Mouse (Mus musculus) ES-E14 (cell line): ENCODE measurements around the gene Creld1. TPM values are rescaled to one million over a fixed set of nuclear protein-coding genes. Genes with fewer than 3 reads are reported as not detected.

ENCODE experiments used
- DNase-seq: peaks from one replicate; pipeline ENCODE4 v3.0.0-alpha.2; 2013; ENCODE audit warnings: low read depth, low spot score
- H3K27ac ChIP-seq: 2 replicates; pipeline ENCODE4 v1.5.1; 2012; ENCODE audit warnings: low read depth, mild to moderate bottlenecking, low read length, moderate library complexity, mixed read lengths; ENCODE audit not compliant: poor library complexity, insufficient read depth, severe bottlenecking
- H3K36me3 ChIP-seq: 2 replicates; pipeline ENCODE4 v1.6.1; 2012; ENCODE audit warnings: mild to moderate bottlenecking, low read length, moderate library complexity, mixed read lengths; ENCODE audit not compliant: control insufficient read depth, poor library complexity, insufficient read depth, severe bottlenecking
- H3K4me1 ChIP-seq, 2 experiments: fragments of 150-350 bp in 1 of 2; sonication (generic) in 1 of 2; 2 replicates each; pipeline ENCODE4 v1.6.1; 2012; ENCODE audit warnings: low read length in 2 of 2, mild to moderate bottlenecking in 1 of 2, mixed read lengths in 1 of 2; ENCODE audit not compliant: control insufficient read depth in 2 of 2, insufficient read depth in 2 of 2, poor library complexity in 1 of 2
- H3K4me3 ChIP-seq, 2 experiments: fragments of 150-350 bp in 1 of 2; sonication (generic) in 1 of 2; 2 replicates each; pipeline ENCODE4 v1.5.1; 2012; ENCODE audit warnings: low read length in 2 of 2, low read depth in 1 of 2, mild to moderate bottlenecking in 1 of 2, mixed read lengths in 1 of 2; ENCODE audit not compliant: insufficient read depth in 1 of 2, poor library complexity in 1 of 2, severe bottlenecking in 1 of 2
- H3K9ac ChIP-seq: 2 replicates; pipeline ENCODE4 v1.6.1; 2012; ENCODE audit warnings: low read depth, mild to moderate bottlenecking, low read length, mixed read lengths; ENCODE audit not compliant: poor library complexity, insufficient read depth, severe bottlenecking
- H3K9me3 ChIP-seq: fragments of 150-350 bp; sonication (generic); 2 replicates; pipeline ENCODE4 v1.6.1; 2012; ENCODE audit warnings: low read depth, mild to moderate bottlenecking, low read length; ENCODE audit not compliant: control insufficient read depth, insufficient read depth
- CHD2 ChIP-seq: IDR thresholded peaks from 2 replicates; pipeline ENCODE4 v1.6.1; 2014; ENCODE audit warnings: mild to moderate bottlenecking, low read depth, low read length, inconsistent platforms
- HCFC1 ChIP-seq: IDR thresholded peaks from 2 replicates; pipeline ENCODE4 v1.6.1; 2012; ENCODE audit warnings: low read length, inconsistent platforms, borderline replicate concordance; ENCODE audit not compliant: insufficient read depth
- MAFK ChIP-seq: IDR thresholded peaks from 2 replicates; pipeline ENCODE4 v1.6.1; 2014; ENCODE audit warnings: mild to moderate bottlenecking, low read depth, low read length, inconsistent platforms; ENCODE audit not compliant: insufficient read depth
- ZC3H11A ChIP-seq: IDR thresholded peaks from 2 replicates; pipeline ENCODE4 v1.6.1; 2012; ENCODE audit warnings: low read depth, mild to moderate bottlenecking, inconsistent platforms, low read length, borderline replicate concordance
- ZNF384 ChIP-seq: IDR thresholded peaks from 2 replicates; pipeline ENCODE4 v1.6.1; 2012; ENCODE audit warnings: low read depth, low read length, inconsistent platforms
- in situ Hi-C, 2 experiments: fragments of 600-800 bp; cut with MboI; formaldehyde crosslinking; loops; one replicate each; pipeline ENCODE4 v1.15.1; 2025; ENCODE audit warnings: low sequenced_read_pairs in 2 of 2, inconsistent platforms in 1 of 2; ENCODE audit not compliant: unreplicated experiment in 2 of 2
- total RNA-seq: library from RNA; depleted of rRNA; stranded (reverse); fragments of 300-350 nt; gene quantifications from 2 replicates; pipeline ENCODE4 v1.2.3, GENCODE M21; 2012

Gene Creld1
- total RNA-seq, 1 experiment: 20.8 TPM

DNA sequence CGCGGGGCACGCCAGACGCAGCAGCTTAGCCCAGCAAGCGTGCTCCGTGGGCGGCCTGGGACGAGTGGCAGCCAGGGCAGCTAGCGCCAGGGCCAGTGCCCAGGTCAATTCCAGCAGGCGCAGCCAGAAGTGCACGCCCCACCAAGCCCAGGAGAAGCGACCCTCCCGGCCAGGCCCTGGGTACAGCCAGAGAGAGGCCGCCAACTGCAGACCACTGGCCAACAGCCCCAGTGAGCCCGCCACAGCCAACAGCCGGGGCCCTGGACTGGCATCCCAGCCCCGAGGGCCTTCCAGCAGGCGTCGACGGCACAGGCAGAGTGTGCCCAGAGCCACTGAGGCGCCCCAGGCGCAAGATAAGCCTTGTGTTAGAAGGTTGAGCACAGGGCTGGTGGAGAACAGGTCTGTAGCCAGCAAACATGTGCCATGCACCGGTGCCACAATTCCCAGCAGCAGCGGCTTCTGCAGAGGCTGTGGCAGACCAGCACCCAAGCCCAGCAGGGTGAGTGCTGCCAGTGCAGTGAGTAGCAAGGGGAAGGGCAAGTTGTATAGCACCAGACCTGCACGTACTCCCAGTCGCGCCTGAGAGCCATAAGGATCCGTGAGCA is 12.1 kb downstream of the Creld1 start:
- H3K4me3 ChIP-seq: peak overlapping the region; percentile 49 to 68
- DNase-seq: no peak
- in situ Hi-C loops: no loop called here

DNA sequence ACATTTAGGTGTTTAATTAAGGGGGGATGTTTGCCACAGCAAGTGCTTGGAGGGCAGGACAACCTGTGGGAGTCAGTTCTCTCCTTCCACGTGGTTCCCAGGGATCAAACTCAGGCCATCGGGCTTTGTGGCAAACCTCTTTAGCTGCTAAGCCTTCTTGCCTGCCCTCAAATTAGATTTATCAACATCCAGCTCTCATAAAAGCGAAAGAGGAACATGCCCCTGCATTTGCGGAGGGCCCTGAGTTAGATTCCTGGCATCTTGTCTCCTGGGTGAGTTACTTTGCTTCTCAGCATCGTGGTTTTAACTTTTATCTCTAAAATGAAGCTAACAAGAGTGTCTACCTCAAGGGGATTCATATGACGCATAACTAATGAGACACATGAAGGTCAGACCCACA is 16.2 kb downstream of the Creld1 start:
- H3K4me1 ChIP-seq: peaks cover 2 to 4% of the 10 kb centered on the region in 2 experiments
- in situ Hi-C loops: no loop called here
- TF ChIP-seq ZC3H11A: no peak
- TF ChIP-seq ZNF384: no peak
- no peak for TF ChIP-seq MAFK
- no peaks in the 10 kb centered on the region for H3K9me3 ChIP-seq
- no peak for DNase-seq
- no peak overlapping the region for H3K27ac ChIP-seq
- no peak overlapping the region for H3K4me3 ChIP-seq
- no peak overlapping the region for H3K9ac ChIP-seq
- H3K36me3 ChIP-seq: no peaks in the 10 kb centered on the region

More for the DNA sequence above, 12.1 kb downstream of the Creld1 start:
- Histone ChIP-seq H3K36me3 (no peaks in the 10 kb centered on the region), H3K27ac (no peak overlapping the region), H3K4me1 (peaks cover 0 to 10% of the 10 kb centered on the region in 2 experiments; a peak in 1 of 4 replicates), H3K9ac (peak overlapping the region; percentile 59), H3K9me3 (no peaks in the 10 kb centered on the region)
- TF ChIP-seq CHD2 (no peak), HCFC1 (no peak), MAFK (no peak), ZNF384 (no peak), ZC3H11A (no peak)

DNA sequence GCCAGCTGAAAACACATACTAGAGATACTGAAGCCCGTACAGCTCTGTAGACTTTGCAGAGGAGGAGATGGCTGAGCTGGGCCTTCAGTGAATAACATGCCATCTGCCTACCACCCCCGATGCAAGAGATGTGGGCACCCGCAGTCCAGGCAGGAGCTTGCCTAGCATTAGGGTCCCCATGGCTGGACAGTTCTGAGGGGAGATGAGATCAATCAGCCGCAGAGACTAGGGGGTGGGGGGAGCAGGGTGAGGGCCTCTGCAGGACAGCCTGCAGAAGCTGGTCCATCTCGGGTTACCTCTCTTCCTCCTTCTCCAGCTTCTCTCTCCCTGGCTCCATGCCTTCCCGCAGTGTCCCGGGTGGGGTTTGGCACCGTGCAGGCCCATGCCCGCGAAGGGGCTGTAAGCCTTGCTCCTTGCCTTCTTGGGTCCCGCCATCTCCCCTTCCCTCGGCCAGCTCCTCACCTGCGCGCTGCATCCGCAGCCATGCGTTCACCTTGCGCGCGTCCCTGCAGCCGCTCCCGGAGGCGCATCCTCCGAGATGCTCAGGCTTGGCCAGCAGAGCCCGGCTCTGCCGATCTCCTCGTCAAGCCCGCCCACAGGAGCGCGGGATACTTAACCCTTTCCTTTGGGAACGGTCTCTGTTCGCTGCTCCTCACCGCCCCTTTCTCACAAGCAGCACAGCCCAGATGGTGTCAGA is 18.4 kb downstream of the Creld1 start, which contains the start of gene Prrt3:
TSS of gene Prrt3 (minus strand) at position 544 of the 697 bp plus-strand sequence.
- H3K36me3 ChIP-seq: no peaks in the 10 kb centered on the region
- H3K9me3 ChIP-seq: no peaks in the 10 kb centered on the region
- TF ChIP-seq HCFC1 (no peak), ZNF384 (no peak), CHD2 (no peak), MAFK (no peak), ZC3H11A (no peak)
- no peak within 1 kb of the TSS; the same call in 1 of the 2 replicates for H3K27ac ChIP-seq
- DNase-seq: no peak
- peaks cover 2 to 4% of the 10 kb centered on the region in 2 experiments for H3K4me1 ChIP-seq
- H3K9ac ChIP-seq: peak within 1 kb of the TSS; percentile 67
- H3K4me3 ChIP-seq: peak within 1 kb of the TSS; percentile 69
- in situ Hi-C loops: no loop called here

DNA sequence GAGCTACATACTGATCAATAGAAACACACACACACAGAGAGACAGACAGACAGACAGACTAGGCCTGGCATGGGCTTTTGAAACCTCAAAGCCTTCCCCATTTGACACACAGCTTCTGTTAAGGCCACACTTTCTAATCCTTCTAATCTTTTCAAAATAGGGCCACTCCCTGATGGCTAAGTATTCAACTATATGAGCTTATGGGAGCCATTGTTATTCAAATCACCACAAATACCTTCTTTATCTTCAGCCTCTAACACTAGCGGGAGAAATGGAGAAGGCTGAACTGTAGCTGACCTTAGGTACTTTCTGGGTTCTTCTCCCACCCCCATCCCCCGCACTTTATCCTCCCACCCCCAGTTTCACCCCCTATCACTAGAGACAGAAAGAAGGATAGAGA is 19.7 kb downstream of the Creld1 start:
- in situ Hi-C loops: no loop called here
- H3K9ac ChIP-seq: no peak overlapping the region

More for the DNA sequence above, 19.7 kb downstream of the Creld1 start:
- TF ChIP-seq MAFK (no peak), ZNF384 (no peak), CHD2 (no peak), HCFC1 (no peak), ZC3H11A (no peak)
- peaks cover 2 to 4% of the 10 kb centered on the region in 2 experiments for H3K4me1 ChIP-seq
- no peak overlapping the region for H3K4me3 ChIP-seq
- no peaks in the 10 kb centered on the region for H3K36me3 ChIP-seq
- no peak overlapping the region; the same call in 1 of the 2 replicates for H3K27ac ChIP-seq
- no peak for DNase-seq
- no peaks in the 10 kb centered on the region for H3K9me3 ChIP-seq
